Mouse (Mus musculus) midbrain, embryonic 16.5 days (tissue): ENCODE data around the gene Olfr1423. TPM values are rescaled to one million over a fixed set of nuclear protein-coding genes. Genes with fewer than 3 reads are reported as not detected.

Source experiments
- polyA plus RNA-seq: library from polyadenylated mRNA; unstranded; fragments of >200 nt; fragmentation: Nextera tagmentation; extraction: Ambion mirVana; gene quantifications from 2 replicates; pipeline ENCODE4 v1.2.1, GENCODE M21; 2015

The Olfr1423 gene
- polyA plus RNA-seq, 1 experiment from 2014 or later = not detected

Other genes starting within 250 kb of the Olfr1423 start
- gene Stx3, start 221.9 kb downstream of the Olfr1423 start, polyA plus RNA-seq = 35.9 and 40.2 TPM in 2 replicates
- 0.21 and 0.38 TPM in 2 replicates for gene Olfr1417, start 202.1 kb downstream of the Olfr1423 start, polyA plus RNA-seq
- not detected in 2 replicates for gene Olfr1418, start 180.3 kb downstream of the Olfr1423 start, polyA plus RNA-seq
- not detected in 2 replicates for gene Olfr1419, start 166.2 kb downstream of the Olfr1423 start, polyA plus RNA-seq
- 0.06 and 0.14 TPM in 2 replicates for gene Olfr1420, start 154.8 kb downstream of the Olfr1423 start, polyA plus RNA-seq
- gene Patl1, start 128.9 kb downstream of the Olfr1423 start, polyA plus RNA-seq = 15.8 and 18.5 TPM in 2 replicates
- 3.3 and 3.6 TPM in 2 replicates for gene Osbp, start 75.4 kb downstream of the Olfr1423 start, polyA plus RNA-seq
- not detected in 2 replicates for gene Olfr1424, start 21.4 kb upstream of the Olfr1423 start, polyA plus RNA-seq
- gene Olfr1425, start 36.4 kb upstream of the Olfr1423 start, polyA plus RNA-seq = not detected in 2 replicates
- gene Olfr1426, start 50.7 kb upstream of the Olfr1423 start, polyA plus RNA-seq = not detected in 2 replicates
- gene Olfr1427, start 62.0 kb upstream of the Olfr1423 start, polyA plus RNA-seq = not detected in 2 replicates
- not detected in 2 replicates for gene Olfr1428, start 74.6 kb upstream of the Olfr1423 start, polyA plus RNA-seq
- gene Olfr76, start 81.9 kb upstream of the Olfr1423 start, polyA plus RNA-seq = not detected in 2 replicates
- gene Olfr1555-ps1, start 128.8 kb upstream of the Olfr1423 start, polyA plus RNA-seq = not detected in 2 replicates
- 0.08 TPM in 1 of 2 replicates, not detected in the other for gene Olfr1431, start 159.3 kb upstream of the Olfr1423 start, polyA plus RNA-seq
- gene Olfr1432, start 191.3 kb upstream of the Olfr1423 start, polyA plus RNA-seq = not detected in 2 replicates
- not detected in 2 replicates for gene Olfr262, start 200.3 kb upstream of the Olfr1423 start, polyA plus RNA-seq
- gene Olfr235, start 219.7 kb upstream of the Olfr1423 start, polyA plus RNA-seq = 0.09 TPM in 1 of 2 replicates, not detected in the other
- gene Olfr1434, start 238.5 kb upstream of the Olfr1423 start, polyA plus RNA-seq = not detected in 2 replicates